Mouse (Mus musculus) T-helper 17 cell (primary cell): ENCODE measurements around the gene Hist1h2af.

Experiments
- in situ Hi-C, 2 experiments: fragments of 300-600 bp; cut with MboI, MseI; formaldehyde crosslinking; loops; 1 replicate in 1 of 2; 2 replicates in 1 of 2; pipeline ENCODE4 v1.15.1; 2025; ENCODE audit warnings: high pct_unique_total_duplicates in 2 of 2

Gene Hist1h2af

DNA sequence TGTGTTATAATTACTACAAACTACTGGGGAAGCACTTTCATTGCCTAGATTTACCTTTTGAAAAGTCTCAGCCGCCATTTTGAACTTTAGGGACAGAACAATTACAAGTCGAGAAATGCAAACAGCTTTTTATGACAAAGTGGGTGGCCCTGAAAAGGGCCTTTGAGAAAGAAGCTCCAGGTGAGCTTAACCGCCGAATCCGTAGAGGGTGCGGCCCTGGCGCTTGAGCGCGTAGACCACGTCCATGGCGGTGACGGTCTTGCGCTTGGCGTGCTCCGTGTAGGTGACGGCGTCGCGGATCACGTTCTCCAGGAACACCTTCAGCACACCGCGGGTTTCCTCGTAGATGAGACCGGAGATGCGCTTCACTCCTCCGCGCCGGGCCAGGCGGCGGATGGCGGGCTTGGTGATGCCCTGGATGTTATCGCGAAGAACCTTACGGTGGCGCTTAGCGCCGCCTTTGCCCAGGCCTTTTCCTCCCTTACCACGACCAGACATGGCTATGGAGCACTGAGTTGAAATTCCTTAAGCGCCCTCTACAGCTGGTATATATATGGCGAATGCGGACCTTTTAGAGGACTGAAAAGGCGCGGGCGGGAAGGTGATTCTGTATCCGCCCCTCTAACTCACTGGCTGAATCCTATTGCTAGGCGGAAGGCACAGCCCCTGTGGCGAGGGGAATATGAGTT is 17.6 kb downstream of the Hist1h2af start, which contains the start of gene Hist1h4f:
Gene Hist1h4f, minus strand, starts transcription at position 503 of the 689 bp plus-strand sequence.
- in situ Hi-C loops = loop anchor here (10.0 to 25.0 kb wide), 2 partner anchors 1506 to 1739 kb away; partner anchors contain the start of genes Hist1h2ag (in 1 of the 2), Hist1h2ao (in 1 of the 2), Hist1h2bj (in 1 of the 2) and Hist1h2bq (in 1 of the 2)

DNA sequence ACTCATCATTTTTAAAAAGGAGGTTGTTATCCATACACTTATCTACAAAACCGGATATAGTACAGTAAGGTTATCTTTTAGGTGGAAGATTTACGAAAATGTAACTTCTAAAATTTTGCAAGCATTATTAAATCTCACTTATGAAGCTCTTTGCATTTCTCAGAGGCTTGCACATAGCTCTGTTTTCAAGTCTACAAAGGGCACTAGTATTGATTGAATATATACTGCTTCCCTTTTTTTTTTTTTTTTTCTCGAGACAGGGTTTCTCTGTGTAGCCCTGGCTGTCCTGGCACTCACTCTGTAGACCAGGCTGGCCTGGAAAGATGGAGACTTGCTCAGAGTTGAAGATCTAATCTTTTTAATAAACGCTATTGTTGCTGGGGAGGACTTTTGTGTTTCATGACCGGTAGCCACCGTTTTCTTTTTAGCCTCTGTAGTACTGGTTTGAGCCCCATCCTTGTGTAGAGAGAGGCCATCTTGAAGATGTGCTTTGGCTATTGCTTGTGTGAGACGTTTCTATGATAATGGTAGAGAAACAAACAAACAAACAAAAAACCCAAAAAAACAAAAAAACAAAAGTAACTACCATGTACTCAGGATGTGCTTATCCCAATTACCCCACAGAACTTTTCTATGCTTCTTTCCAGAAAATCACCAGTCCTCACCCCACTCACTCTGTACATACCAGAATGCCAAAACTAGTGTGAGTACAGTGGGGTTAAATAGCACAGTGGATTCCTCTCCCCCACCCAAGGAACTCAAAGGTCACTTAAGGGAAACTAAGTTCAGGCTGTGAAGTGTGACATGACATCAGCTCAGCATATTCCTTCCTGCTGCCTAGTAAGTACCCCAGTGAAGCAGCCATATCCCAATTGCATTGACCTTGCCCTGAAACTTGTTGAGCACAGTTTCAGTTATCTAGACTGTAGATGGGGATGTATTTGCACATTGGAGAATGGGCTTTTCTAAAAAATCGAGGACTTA is 18.5 kb downstream of the Hist1h2af start:
- in situ Hi-C loops = loop anchor here (10.0 to 25.0 kb wide), 2 partner anchors 1507 to 1740 kb away; partner anchors contain the start of genes Hist1h2ag (in 1 of the 2), Hist1h2ao (in 1 of the 2), Hist1h2bj (in 1 of the 2) and Hist1h2bq (in 1 of the 2)

DNA sequence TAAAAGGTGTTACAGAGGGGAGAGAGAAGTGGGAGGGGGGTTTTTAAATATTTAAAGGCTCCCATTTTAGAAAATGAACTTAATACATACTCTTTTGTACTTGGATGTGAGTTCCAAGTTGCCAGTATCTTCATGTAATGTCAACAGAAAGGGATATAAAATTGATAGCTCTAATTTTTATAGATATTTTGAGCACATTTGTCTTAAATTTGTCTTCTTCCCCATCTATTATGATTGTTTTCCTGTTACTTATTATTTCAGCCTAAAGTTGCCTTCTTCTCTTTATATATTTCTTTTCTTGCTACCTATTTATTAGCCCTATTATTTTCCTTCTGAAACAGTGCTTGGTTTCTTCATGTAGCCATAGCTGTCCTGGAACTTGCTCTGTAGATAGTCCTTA is 19.3 kb downstream of the Hist1h2af start, which contains the start of gene Hist1h1d:
Gene Hist1h1d, plus strand, starts transcription at position 301 of the 400 bp plus-strand sequence.
- in situ Hi-C loops = loop anchor here (10.0 to 25.0 kb wide), 2 partner anchors 1508 to 1741 kb away; partner anchors contain the start of genes Hist1h2ag (in 1 of the 2), Hist1h2ao (in 1 of the 2), Hist1h2bj (in 1 of the 2) and Hist1h2bq (in 1 of the 2)

DNA sequence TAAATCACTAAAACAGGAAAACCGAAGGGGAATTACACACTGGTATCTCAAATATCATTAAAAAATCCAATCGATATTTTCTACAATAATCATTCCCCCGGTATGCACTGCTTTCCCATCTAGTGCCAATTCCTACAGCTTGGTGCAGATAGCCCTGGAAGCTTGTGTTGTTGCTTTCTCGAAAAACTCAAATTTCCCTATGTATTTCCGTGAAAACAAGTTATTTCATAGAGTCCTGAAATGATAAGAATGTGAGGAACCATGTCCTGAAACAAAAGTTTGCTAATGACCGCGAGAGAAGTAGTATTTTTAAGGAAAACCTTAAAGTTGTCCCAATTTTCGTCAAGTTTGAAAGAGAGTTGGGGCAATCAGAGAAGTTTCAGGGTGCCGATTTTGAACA is 20.7 kb downstream of the Hist1h2af start:
- in situ Hi-C loops = loop anchor here (10.0 to 25.0 kb wide), 2 partner anchors 1510 to 1742 kb away; partner anchors contain the start of genes Hist1h2ag (in 1 of the 2), Hist1h2ao (in 1 of the 2), Hist1h2bj (in 1 of the 2) and Hist1h2bq (in 1 of the 2)

DNA sequence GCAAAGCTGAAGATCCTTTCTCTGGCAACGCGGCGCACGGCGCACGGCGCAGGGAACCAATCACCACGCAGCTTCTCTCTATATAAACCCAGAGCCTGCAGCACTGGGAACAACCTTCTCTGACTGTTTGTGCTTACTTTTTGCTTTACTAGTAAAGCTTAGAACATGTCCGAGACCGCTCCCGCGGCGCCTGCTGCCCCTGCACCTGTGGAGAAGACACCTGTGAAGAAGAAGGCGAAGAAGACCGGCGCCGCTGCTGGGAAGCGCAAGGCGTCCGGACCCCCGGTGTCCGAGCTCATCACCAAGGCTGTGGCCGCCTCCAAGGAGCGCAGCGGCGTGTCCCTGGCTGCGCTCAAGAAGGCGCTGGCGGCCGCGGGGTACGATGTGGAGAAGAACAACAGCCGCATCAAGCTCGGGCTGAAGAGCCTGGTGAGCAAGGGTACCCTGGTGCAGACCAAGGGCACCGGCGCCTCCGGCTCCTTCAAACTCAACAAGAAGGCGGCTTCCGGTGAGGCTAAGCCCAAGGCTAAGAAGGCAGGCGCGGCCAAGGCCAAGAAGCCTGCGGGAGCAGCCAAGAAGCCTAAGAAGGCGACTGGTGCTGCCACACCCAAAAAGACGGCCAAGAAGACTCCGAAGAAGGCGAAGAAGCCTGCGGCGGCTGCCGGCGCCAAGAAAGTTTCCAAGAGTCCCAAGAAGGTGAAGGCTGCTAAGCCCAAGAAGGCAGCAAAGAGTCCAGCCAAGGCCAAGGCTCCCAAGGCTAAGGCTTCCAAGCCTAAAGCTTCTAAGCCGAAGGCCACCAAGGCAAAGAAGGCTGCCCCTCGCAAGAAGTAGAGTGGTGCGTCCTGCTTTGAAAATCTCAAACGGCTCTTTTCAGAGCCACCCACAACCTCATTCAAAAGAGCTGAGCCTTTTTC is 21.5 kb downstream of the Hist1h2af start:
- in situ Hi-C loops = loop anchor here (10.0 to 25.0 kb wide), 2 partner anchors 1510 to 1743 kb away; partner anchors contain the start of genes Hist1h2ag (in 1 of the 2), Hist1h2ao (in 1 of the 2), Hist1h2bj (in 1 of the 2) and Hist1h2bq (in 1 of the 2)

DNA sequence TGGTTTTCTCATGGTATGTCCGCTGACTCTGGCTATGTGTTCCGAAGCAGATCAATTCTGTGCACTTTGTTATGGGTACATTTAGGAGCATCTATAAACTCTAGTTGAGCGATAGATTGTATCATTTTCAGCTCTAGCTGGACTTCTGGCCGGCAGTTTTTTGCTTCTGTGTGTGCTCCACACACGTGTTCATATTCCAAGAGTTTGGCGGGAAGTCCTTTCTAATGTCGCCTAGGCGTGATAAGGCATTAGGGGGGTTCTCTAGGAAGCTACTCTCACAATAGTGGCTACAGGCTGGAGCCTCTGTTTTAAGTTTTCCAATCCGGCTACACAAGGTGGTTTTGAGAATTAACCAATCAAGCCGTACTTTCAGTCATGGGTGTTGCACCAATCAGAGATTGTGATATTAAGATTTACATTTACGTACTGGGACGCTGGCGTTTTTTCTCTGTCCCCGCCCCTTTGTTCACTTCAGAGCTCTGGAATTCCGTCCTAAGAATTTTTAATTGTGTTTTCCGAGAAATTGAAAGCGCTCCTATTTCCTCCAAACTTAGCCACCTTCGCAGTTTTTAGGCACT is 22.2 kb downstream of the Hist1h2af start:
- in situ Hi-C loops = loop anchor here (10.0 to 25.0 kb wide), 2 partner anchors 1511 to 1744 kb away; partner anchors contain the start of genes Hist1h2ag (in 1 of the 2), Hist1h2ao (in 1 of the 2), Hist1h2bj (in 1 of the 2) and Hist1h2bq (in 1 of the 2)

DNA sequence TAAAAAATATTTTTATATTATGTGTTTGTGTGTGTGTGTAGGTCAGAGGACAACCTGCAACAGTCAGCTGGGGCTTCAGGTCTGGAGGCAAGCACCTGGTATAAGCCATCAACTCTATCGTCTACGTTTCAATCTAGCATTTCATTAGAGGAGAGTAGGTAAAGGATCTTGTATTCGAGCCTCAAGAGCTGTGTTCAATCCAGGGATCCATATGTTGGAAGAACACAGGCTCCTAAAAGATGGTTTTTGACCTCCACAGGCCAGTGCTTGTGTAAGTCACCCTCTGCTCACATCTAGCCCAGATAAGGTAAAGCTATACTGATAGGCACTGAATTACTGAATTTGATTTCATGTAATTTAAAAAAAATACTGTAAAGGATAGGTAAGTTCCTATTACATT is 23.2 kb downstream of the Hist1h2af start:
- in situ Hi-C loops = loop anchor here (10.0 to 25.0 kb wide), 2 partner anchors 1512 to 1745 kb away; partner anchors contain the start of genes Hist1h2ag (in 1 of the 2), Hist1h2ao (in 1 of the 2), Hist1h2bj (in 1 of the 2) and Hist1h2bq (in 1 of the 2)

DNA sequence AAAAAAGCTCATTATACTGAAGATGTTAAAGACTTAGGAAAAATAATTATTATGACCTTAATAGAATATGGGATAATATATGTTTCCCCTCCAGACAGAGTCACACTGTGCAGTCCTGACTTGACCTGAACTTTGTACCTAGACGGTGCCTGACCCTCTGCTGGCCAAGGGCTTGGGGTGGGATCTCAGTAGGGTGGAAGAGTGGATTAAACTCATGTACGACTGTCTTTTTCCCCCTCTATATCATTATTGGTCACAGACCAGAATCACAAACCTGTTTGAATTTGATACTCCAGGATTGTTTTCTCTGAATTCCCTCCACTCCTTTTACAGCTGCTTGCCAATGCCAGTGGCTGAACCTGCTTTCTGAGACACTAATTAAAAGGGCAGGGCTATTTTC is 27.0 kb downstream of the Hist1h2af start:
- in situ Hi-C loops = loop anchor here in 1 of 2 experiments (25.0 kb wide), 1 partner anchor 1748 kb away; the partner anchor contains the start of genes Hist1h2ao, Hist1h2bq and Hist1h4m

DNA sequence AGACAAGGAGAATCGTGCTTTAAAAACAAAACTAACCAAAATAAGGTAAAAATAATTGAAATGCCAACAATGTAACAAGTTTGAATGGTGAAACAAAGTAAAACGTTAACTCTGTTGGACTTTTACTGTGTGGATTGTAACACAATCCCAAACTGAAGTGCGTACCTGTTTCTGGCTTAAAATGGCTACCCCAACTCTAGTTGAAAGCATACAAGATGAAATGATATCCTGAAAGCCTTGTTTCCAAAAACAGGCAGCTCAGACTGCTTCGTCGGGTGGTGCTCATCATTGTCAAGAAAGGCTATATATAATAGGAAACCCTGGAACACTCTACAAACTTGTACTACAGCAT is 27.8 kb downstream of the Hist1h2af start:
- in situ Hi-C loops = loop anchor here in 1 of 2 experiments (25.0 kb wide), 1 partner anchor 1749 kb away; the partner anchor contains the start of genes Hist1h2ao, Hist1h2bq and Hist1h4m

DNA sequence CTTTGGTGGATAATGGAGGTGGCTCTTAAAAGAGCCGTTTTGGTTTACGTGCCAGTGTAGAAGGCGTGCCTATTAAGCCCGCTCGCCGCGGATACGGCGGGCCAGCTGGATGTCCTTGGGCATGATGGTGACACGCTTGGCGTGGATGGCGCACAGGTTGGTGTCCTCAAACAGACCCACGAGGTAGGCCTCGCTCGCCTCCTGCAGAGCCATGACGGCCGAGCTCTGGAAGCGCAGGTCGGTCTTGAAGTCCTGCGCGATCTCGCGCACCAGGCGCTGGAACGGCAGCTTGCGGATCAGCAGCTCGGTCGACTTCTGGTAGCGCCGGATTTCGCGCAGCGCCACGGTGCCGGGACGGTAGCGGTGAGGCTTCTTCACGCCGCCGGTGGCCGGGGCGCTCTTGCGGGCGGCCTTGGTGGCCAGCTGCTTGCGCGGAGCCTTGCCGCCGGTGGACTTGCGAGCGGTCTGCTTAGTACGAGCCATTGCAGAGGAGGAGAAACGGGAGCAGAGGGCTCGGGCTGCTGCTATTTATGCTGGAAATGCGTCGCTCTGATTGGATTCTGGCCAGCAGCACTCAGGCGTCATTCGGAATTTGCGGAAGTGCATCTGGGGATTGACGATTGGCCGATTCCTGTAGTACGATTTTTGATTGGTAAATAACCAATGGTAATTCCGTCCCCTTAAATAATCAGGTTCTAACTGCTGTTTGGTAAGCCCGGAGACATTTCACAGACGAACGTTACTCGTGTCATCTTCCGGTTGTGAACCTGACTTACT is 28.4 kb downstream of the Hist1h2af start, which contains the start of gene Hist1h3e:
Gene Hist1h3e, minus strand, starts transcription at position 487 of the 777 bp plus-strand sequence.
- in situ Hi-C loops = loop anchor here in 1 of 2 experiments (25.0 kb wide), 1 partner anchor 1750 kb away; the partner anchor contains the start of genes Hist1h2ao, Hist1h2bq and Hist1h4m

DNA sequence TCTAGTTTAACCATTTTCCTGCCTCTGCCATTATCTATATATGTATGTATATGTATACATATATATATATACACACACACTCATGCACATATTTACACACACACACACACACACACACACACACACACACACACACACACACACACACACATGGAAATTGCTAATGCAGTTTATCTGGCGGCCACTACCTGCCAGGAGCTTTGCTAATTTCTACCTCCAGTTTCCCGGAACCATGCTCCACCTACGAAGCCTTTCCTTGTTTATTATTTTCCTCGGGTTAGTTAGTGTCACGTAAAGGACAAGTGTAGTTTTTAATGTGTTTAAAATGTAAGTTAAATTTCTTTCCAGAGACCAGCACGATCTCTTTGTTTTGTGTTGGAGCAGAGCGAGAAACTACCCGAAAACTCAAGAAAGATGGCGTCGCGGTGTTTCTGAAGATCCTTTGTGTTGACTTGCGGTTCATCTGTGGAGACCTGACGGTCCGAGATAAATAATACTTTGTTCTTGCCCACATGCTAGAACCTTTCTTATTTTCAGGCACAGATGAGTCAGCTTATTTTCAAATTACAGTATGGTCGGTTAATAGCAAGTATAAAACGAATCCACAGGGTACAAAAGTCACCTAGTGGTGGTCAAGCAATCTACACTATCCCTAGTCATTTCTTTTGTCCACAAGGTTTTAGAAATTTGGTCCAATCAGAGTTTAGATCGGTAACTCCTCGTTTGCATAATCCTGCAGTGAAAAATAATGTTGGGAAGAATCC is 29.2 kb downstream of the Hist1h2af start:
- in situ Hi-C loops = loop anchor here in 1 of 2 experiments (25.0 kb wide), 1 partner anchor 1751 kb away; the partner anchor contains the start of genes Hist1h2ao, Hist1h2bq and Hist1h4m

DNA sequence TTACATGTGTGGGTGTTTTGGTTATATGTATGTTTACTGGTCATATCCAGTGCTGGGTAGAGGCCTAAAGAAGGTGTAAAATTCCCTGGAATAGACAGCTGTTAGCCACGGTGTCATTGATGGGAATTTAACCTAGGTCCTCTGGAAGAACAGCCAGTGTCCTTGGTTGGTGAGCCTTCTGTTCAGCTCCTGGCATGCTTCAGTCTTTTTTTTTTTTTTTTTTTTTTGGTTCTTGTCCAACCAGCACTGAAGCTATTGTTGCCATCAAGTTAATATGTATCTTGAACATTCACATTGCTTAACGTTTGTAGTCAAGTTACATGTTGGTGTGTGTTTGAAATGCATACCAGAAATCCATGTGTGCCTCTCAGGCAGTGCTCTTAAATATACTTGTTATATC is 30.8 kb downstream of the Hist1h2af start:
- in situ Hi-C loops = loop anchor here in 1 of 2 experiments (25.0 kb wide), 1 partner anchor 1752 kb away; the partner anchor contains the start of genes Hist1h2ao, Hist1h2bq and Hist1h4m

DNA sequence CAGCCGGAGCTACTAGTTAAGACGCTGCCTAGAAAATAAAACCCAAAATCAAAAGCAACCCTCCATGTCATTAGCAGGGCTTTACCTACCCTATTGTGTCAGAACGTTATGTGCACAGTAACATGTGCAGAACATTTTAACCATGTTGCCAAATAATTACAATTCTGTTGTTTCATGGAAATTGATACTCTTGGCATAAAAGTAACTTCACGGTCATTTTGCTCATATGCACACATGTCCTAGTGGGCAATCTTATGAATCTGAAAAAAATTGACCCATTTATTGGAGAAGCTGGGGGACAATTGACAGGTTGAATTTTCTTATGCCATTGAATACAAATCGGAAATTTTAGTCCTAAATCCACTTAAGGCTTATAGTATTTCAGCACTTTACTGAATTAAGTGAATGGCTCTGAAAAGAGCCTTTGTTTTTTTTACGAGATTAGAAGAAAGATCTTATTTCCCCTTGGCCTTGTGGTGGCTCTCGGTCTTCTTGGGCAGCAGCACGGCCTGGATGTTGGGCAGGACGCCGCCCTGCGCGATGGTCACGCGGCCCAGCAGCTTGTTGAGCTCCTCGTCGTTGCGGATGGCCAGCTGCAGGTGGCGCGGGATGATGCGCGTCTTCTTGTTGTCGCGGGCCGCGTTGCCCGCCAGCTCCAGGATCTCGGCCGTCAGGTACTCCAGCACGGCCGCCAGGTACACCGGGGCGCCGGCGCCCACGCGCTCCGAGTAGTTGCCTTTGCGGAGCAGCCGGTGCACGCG is 36.7 kb downstream of the Hist1h2af start:
- in situ Hi-C loops = loop anchor here (5.0 to 25.0 kb wide), 5 partner anchors 112 to 1853 kb away; partner anchors contain the start of genes Hist1h2ac (in 1 of the 2), Hist1h2ah (in 1 of the 2), Hist1h2ai (in 1 of the 2) and Hist1h2ao (in 1 of the 2)

DNA sequence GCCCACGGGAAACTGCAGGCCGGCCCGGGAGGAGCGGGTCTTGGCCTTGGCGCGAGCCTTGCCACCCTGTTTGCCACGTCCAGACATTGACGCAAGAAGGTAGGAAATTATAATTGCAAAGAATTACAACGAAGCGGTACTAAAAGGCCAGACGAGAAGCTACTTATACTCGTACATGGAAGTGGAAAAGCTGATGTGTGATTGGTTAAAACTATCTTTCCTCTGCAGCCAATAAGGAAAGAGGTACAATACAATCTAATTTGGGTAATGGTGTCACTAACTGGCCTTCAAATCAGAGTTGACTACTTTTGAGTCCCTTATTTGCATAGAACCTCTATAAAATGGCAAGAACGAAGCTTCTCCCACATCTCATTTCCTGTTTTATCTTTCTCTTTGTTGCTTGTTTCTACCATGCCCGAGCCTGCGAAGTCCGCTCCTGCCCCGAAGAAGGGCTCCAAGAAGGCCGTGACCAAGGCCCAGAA is 37.4 kb downstream of the Hist1h2af start, which contains the start of the genes Hist1h2ae and Hist1h2bg:
Gene Hist1h2ae, minus strand, starts transcription at position 199 of the 482 bp plus-strand sequence.
Gene Hist1h2bg, plus strand, starts transcription at position 375 of the 482 bp plus-strand sequence.
- in situ Hi-C loops = loop anchor here (5.0 to 25.0 kb wide), 5 partner anchors 111 to 1854 kb away; partner anchors contain the start of genes Hist1h2ac (in 1 of the 2), Hist1h2ah (in 1 of the 2), Hist1h2ai (in 1 of the 2) and Hist1h2ao (in 1 of the 2)

DNA sequence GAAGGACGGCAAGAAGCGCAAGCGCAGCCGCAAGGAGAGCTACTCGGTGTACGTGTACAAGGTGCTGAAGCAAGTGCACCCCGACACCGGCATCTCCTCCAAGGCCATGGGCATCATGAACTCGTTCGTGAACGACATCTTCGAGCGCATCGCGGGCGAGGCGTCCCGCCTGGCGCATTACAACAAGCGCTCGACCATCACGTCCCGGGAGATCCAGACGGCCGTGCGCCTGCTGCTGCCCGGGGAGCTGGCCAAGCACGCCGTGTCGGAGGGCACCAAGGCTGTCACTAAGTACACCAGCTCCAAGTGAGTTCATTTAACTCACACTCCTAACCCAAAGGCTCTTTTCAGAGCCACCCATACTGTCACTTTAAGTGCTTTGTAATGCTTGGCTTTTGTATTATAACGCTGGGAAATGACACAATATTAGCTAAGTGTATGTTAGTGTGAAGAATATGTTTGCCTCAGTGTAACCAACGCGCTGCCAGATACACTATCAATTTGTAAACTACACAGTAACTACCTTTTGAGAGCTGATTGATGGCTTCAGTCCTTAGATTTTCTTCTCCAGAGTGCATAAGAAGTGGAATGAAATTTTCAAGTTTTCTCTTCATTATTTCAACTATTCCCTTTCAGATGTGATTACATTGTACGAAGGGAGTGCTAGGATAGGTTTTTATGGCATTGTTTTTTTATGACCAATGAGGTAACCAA is 38.0 kb downstream of the Hist1h2af start:
- in situ Hi-C loops = loop anchor here (5.0 to 25.0 kb wide), 5 partner anchors 111 to 1854 kb away; partner anchors contain the start of genes Hist1h2ac (in 1 of the 2), Hist1h2ah (in 1 of the 2), Hist1h2ai (in 1 of the 2) and Hist1h2ao (in 1 of the 2)
